Mouse (Mus musculus): ENCODE results near the gene Prkn. TPM values are rescaled to one million over a fixed set of nuclear protein-coding genes. Genes with fewer than 3 reads are reported as not detected.

Prkn gene
- polyA plus RNA-seq, 1 experiment = not detected

DNA sequence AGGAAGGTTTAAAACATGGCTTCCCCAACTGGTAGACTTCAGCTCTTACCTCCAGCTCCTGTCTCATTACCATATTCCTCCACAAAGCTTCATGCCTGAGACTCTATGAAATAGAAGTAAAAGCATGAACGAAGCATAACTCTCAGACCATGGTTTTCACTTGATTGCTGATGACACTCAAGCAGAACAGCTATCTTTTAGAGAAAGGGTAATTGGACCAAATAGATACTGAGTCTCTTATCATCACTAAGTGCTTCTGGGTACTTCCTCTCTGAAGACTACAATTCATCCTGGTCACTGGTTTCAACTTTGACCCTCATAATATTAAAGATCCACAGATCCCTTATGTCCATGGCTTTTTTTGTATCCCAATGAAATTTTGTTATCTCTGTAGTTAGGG, 42.1 kb downstream of the Prkn start:
- Histone ChIP-seq H3K27me3 (ENCODE audit: control insufficient read depth, insufficient read depth, insufficient read length) (no peaks in the 10 kb centered on the region), H3K79me2 (ENCODE audit: control insufficient read depth, insufficient read depth) (no peaks in the 10 kb centered on the region), H3K36me3 (ENCODE audit: control insufficient read depth, insufficient read depth) (no peaks in the 10 kb centered on the region), H3ac (ENCODE audit: control insufficient read depth, insufficient read length, low read depth) (no peak overlapping the region), H3K79me3 (ENCODE audit: low read depth) (no peaks in the 10 kb centered on the region), H3K4me3 (ENCODE audit: insufficient read depth, poor library complexity, severe bottlenecking) (no peak overlapping the region)
- TF ChIP-seq CTCF (IDR thresholded peaks at IDR 0.05; ENCODE audit: control insufficient read depth, insufficient read depth, insufficient read length) = no peak
- TF ChIP-seq FOSL1 (IDR thresholded peaks at IDR 0.05; ENCODE audit: insufficient read depth, low read length, poor library complexity, severe bottlenecking) = no peak
- TF ChIP-seq MYOG (IDR thresholded peaks at IDR 0.05; ENCODE audit: control insufficient read depth, extremely low read depth, insufficient read length) = no peak
- TF ChIP-seq USF1 (IDR thresholded peaks at IDR 0.05; ENCODE audit: low read depth) = no peak
- TF ChIP-seq MAX (IDR thresholded peaks at IDR 0.05) = no peak
- no peak for TF ChIP-seq MYOD1 (IDR thresholded peaks at IDR 0.05; ENCODE audit: control insufficient read depth, insufficient read length, low read depth)
- TF ChIP-seq CEBPB (IDR thresholded peaks at IDR 0.05; ENCODE audit: low read depth) = no peak

DNA sequence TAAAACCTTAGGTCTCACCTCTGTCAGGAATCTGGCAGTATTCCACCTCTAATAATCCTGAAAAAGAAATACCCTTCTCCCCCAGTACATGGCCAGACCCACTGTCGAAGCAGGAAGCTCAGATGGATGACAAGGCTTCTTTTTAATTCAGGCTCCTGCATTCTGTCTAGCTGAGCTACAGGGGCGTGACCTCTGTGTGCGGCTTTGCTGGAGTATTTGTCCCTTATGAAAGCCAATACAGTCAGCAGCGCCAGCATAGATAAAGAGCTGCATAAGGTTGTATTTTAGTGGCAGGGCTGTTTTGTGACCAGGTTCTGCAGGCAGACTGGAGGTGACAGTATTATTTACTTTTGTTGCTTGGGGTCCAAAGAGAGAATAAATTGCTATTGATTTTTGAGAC, 47.7 kb downstream of the Prkn start:
- H3ac ChIP-seq (ENCODE audit: control insufficient read depth, insufficient read length, low read depth) = no peak overlapping the region
- no peak overlapping the region for H3K4me3 ChIP-seq (ENCODE audit: insufficient read depth, poor library complexity, severe bottlenecking)
- TF ChIP-seq FOSL1 (IDR thresholded peaks at IDR 0.05; ENCODE audit: insufficient read depth, low read length, poor library complexity, severe bottlenecking) (no peak), MYOD1 (IDR thresholded peaks at IDR 0.05; ENCODE audit: control insufficient read depth, insufficient read length, low read depth) (no peak), CTCF (IDR thresholded peaks at IDR 0.05; ENCODE audit: control insufficient read depth, insufficient read depth, insufficient read length) (no peak), CEBPB (IDR thresholded peaks at IDR 0.05; ENCODE audit: low read depth) (no peak), MAX (IDR thresholded peaks at IDR 0.05) (no peak), MYOG (IDR thresholded peaks at IDR 0.05; ENCODE audit: control insufficient read depth, extremely low read depth, insufficient read length) (no peak), USF1 (IDR thresholded peaks at IDR 0.05; ENCODE audit: low read depth) (no peak)
- no peaks in the 10 kb centered on the region for H3K79me2 ChIP-seq (ENCODE audit: control insufficient read depth, insufficient read depth)
- H3K79me3 ChIP-seq (ENCODE audit: low read depth) = no peaks in the 10 kb centered on the region
- no peaks in the 10 kb centered on the region for H3K36me3 ChIP-seq (ENCODE audit: control insufficient read depth, insufficient read depth)
- no peaks in the 10 kb centered on the region for H3K27me3 ChIP-seq (ENCODE audit: control insufficient read depth, insufficient read depth, insufficient read length)

- TF ChIP-seq USF1 (IDR thresholded peaks at IDR 0.05; ENCODE audit: low read depth) (no peak), MYOD1 (IDR thresholded peaks at IDR 0.05; ENCODE audit: control insufficient read depth, insufficient read length, low read depth) (no peak), CTCF (IDR thresholded peaks at IDR 0.05; ENCODE audit: control insufficient read depth, insufficient read depth, insufficient read length) (no peak), MYOG (IDR thresholded peaks at IDR 0.05; ENCODE audit: control insufficient read depth, extremely low read depth, insufficient read length) (no peak), FOSL1 (IDR thresholded peaks at IDR 0.05; ENCODE audit: insufficient read depth, low read length, poor library complexity, severe bottlenecking) (no peak), CEBPB (IDR thresholded peaks at IDR 0.05; ENCODE audit: low read depth) (no peak), MAX (IDR thresholded peaks at IDR 0.05) (no peak)
- Histone ChIP-seq H3K79me3 (ENCODE audit: low read depth) (no peaks in the 10 kb centered on the region), H3K4me3 (ENCODE audit: insufficient read depth, poor library complexity, severe bottlenecking) (no peak overlapping the region), H3K79me2 (ENCODE audit: control insufficient read depth, insufficient read depth) (no peaks in the 10 kb centered on the region), H3K36me3 (ENCODE audit: control insufficient read depth, insufficient read depth) (no peaks in the 10 kb centered on the region), H3K27me3 (ENCODE audit: control insufficient read depth, insufficient read depth, insufficient read length) (no peaks in the 10 kb centered on the region), H3ac (ENCODE audit: control insufficient read depth, insufficient read length, low read depth) (no peak overlapping the region)
Measured at GRCm38 (mm10) chr17:10901686-10902228, 61.6 kb downstream of the Prkn start.

- no peaks in the 10 kb centered on the region for H3K27me3 ChIP-seq (ENCODE audit: control insufficient read depth, insufficient read depth, insufficient read length)
- H3K36me3 ChIP-seq (ENCODE audit: control insufficient read depth, insufficient read depth) = no peaks in the 10 kb centered on the region
- H3K79me2 ChIP-seq (ENCODE audit: control insufficient read depth, insufficient read depth) = no peaks in the 10 kb centered on the region
- no peaks in the 10 kb centered on the region for H3K79me3 ChIP-seq (ENCODE audit: low read depth)
- no peak overlapping the region for H3K4me3 ChIP-seq (ENCODE audit: insufficient read depth, poor library complexity, severe bottlenecking)
- TF ChIP-seq USF1 (IDR thresholded peaks at IDR 0.05; ENCODE audit: low read depth) = no peak
- TF ChIP-seq MYOD1 (IDR thresholded peaks at IDR 0.05; ENCODE audit: control insufficient read depth, insufficient read length, low read depth) = no peak
- TF ChIP-seq FOSL1 (IDR thresholded peaks at IDR 0.05; ENCODE audit: insufficient read depth, low read length, poor library complexity, severe bottlenecking) = no peak
- TF ChIP-seq MAX (IDR thresholded peaks at IDR 0.05) = no peak
- TF ChIP-seq MYOG (IDR thresholded peaks at IDR 0.05; ENCODE audit: control insufficient read depth, extremely low read depth, insufficient read length) = no peak
- TF ChIP-seq CTCF (IDR thresholded peaks at IDR 0.05; ENCODE audit: control insufficient read depth, insufficient read depth, insufficient read length) = no peak
- no peak for TF ChIP-seq CEBPB (IDR thresholded peaks at IDR 0.05; ENCODE audit: low read depth)
- H3ac ChIP-seq (ENCODE audit: control insufficient read depth, insufficient read length, low read depth) = no peak overlapping the region
Measured at GRCm38 (mm10) chr17:10936698-10937097, 96.5 kb downstream of the Prkn start.

DNA sequence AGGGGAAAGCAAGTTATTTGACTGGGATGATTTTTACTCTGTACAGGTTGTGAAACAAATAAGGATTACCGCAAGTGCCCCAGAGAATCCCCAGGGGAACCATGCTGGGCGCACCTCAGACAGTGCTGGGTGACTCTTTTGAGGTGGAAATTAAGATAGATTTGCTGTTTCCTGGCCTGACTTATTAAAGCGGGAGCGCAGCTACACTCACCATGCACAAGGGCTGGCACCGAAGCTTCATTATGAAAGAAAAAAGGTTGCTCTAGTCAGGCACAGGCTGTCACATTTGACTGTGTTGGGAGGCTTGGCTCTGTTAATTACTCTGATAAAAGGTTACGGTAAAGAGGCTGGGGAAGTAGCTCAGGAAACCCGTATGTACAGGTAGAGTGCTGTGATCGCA, 97.7 kb downstream of the Prkn start:
- TF ChIP-seq CEBPB (IDR thresholded peaks at IDR 0.05; ENCODE audit: low read depth) (no peak), MYOD1 (IDR thresholded peaks at IDR 0.05; ENCODE audit: control insufficient read depth, insufficient read length, low read depth) (no peak), USF1 (IDR thresholded peaks at IDR 0.05; ENCODE audit: low read depth) (no peak)
- H3K36me3 ChIP-seq (ENCODE audit: control insufficient read depth, insufficient read depth) = no peaks in the 10 kb centered on the region
- no peaks in the 10 kb centered on the region for H3K79me2 ChIP-seq (ENCODE audit: control insufficient read depth, insufficient read depth)
- no peaks in the 10 kb centered on the region for H3K79me3 ChIP-seq (ENCODE audit: low read depth)
- H3K27me3 ChIP-seq (ENCODE audit: control insufficient read depth, insufficient read depth, insufficient read length) = no peaks in the 10 kb centered on the region
- H3K4me3 ChIP-seq (ENCODE audit: insufficient read depth, poor library complexity, severe bottlenecking) = no peak overlapping the region
- H3ac ChIP-seq (ENCODE audit: control insufficient read depth, insufficient read length, low read depth) = no peak overlapping the region

DNA sequence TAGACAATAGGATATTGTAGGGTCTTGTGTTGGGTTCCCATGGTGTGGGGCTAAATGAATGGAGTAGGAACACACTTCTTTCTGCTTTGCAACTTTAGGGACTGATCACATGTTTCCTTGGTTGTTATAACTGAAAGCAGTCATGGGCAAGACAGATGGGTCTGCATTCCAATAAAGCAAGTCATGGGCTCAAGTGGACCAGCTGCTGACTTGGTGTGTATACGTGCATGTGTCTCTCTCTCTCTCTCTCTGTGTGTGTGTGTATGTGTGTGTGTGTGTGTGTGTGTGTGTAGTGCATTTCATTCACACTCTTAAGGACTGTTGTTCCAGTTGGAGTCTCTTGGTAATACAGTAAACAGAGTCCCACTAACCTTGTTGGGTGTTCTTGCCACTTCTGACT, 98.6 kb downstream of the Prkn start:
- Histone ChIP-seq H3K36me3 (ENCODE audit: control insufficient read depth, insufficient read depth) (no peaks in the 10 kb centered on the region), H3K79me3 (ENCODE audit: low read depth) (no peaks in the 10 kb centered on the region), H3K4me3 (ENCODE audit: insufficient read depth, poor library complexity, severe bottlenecking) (no peak overlapping the region), H3K79me2 (ENCODE audit: control insufficient read depth, insufficient read depth) (no peaks in the 10 kb centered on the region), H3K27me3 (ENCODE audit: control insufficient read depth, insufficient read depth, insufficient read length) (no peaks in the 10 kb centered on the region), H3ac (ENCODE audit: control insufficient read depth, insufficient read length, low read depth) (no peak overlapping the region)
- no peak for TF ChIP-seq CTCF (IDR thresholded peaks at IDR 0.05; ENCODE audit: control insufficient read depth, insufficient read depth, insufficient read length)
- TF ChIP-seq CEBPB (IDR thresholded peaks at IDR 0.05; ENCODE audit: low read depth) = no peak
- TF ChIP-seq FOSL1 (IDR thresholded peaks at IDR 0.05; ENCODE audit: insufficient read depth, low read length, poor library complexity, severe bottlenecking) = no peak
- TF ChIP-seq MYOD1 (IDR thresholded peaks at IDR 0.05; ENCODE audit: control insufficient read depth, insufficient read length, low read depth) = no peak
- TF ChIP-seq MYOG (IDR thresholded peaks at IDR 0.05; ENCODE audit: control insufficient read depth, extremely low read depth, insufficient read length) = no peak
- TF ChIP-seq MAX (IDR thresholded peaks at IDR 0.05) = no peak
- TF ChIP-seq USF1 (IDR thresholded peaks at IDR 0.05; ENCODE audit: low read depth) = no peak
